Mouse (Mus musculus) adrenal gland, postnatal 4 days (tissue): ENCODE data around the gene Gm15517. TPM values are rescaled to one million over a fixed set of nuclear protein-coding genes. Genes with fewer than 3 reads are reported as not detected.
"Not testable (repeated sequence)": the region's sequence is repeated elsewhere in the genome, so short reads cannot be mapped to it uniquely, and the experiment has no call there.

Experiments
- DNase-seq, 2 experiments: peaks; one replicate each; pipeline ENCODE4 v3.0.0; 2021 to 2022; ENCODE audit warnings: low spot score in 2 of 2, mixed read lengths in 2 of 2
- long read RNA-seq, 2 experiments: library from polyadenylated mRNA; stranded (forward); transcript quantifications; one replicate each; pipeline ENCODE4 v2.0.0; 2021
- total RNA-seq, 2 experiments: library from RNA; stranded (reverse); gene quantifications; 2 replicates each; pipeline ENCODE4 v1.2.3; 2021

The Gm15517 gene
- not detected for total RNA-seq
- long read RNA-seq, experiment 1: 0 reads
- long read RNA-seq, experiment 2: 0 reads

- DNase-seq: no peak
Observed at GRCm38 (mm10) chr7:44261147-44261546, at the start of gene Gm15517. Gene Gm15517, plus strand, starts transcription at chr7:44261447.

- DNase-seq: no peak
Observed at GRCm38 (mm10) chr7:44215645-44216044, 45.6 kb upstream of the Gm15517 start, which contains the start of gene Klk1b5. Gene Klk1b5, plus strand, starts transcription at chr7:44215945.

- not testable (repeated sequence) for DNase-seq
Observed at GRCm38 (mm10) chr7:44221601-44222000, 39.6 kb upstream of the Gm15517 start.

GRCm38 (mm10) chr7:44222335-44222734 lies 38.9 kb upstream of the Gm15517 start:
- DNase-seq: not testable (repeated sequence)

- no peak for DNase-seq
Observed at GRCm38 (mm10) chr7:44225076-44225475, 36.2 kb upstream of the Gm15517 start, which contains the start of gene Klk1. Gene Klk1, plus strand, starts transcription at chr7:44225360.

GRCm38 (mm10) chr7:44235909-44236308 lies 25.3 kb upstream of the Gm15517 start, which contains the start of gene Gm36864:
Gene Gm36864, plus strand, starts transcription at chr7:44236177.
- no peak for DNase-seq

- no peak for DNase-seq
Observed at GRCm38 (mm10) chr7:44239913-44240312, 21.3 kb upstream of the Gm15517 start.

- no peak for DNase-seq
Observed at GRCm38 (mm10) chr7:44240712-44241111, 20.5 kb upstream of the Gm15517 start.

GRCm38 (mm10) chr7:44241163-44241562 lies 20.1 kb upstream of the Gm15517 start:
- DNase-seq: no peak

GRCm38 (mm10) chr7:44244080-44244479 lies 17.2 kb upstream of the Gm15517 start:
- no peak for DNase-seq

GRCm38 (mm10) chr7:44246055-44246983 lies 14.9 kb upstream of the Gm15517 start, which contains the start of the genes 1700028J19Rik and 2410002F23Rik:
Gene 1700028J19Rik, minus strand, starts transcription at chr7:44246695.
Gene 2410002F23Rik, plus strand, starts transcription at chr7:44246722.
- DNase-seq: peak; percentile 82 to 83

- DNase-seq: peak in 1 of 2 experiments; percentile 14
Observed at GRCm38 (mm10) chr7:44246984-44247470, 14.2 kb upstream of the Gm15517 start.

GRCm38 (mm10) chr7:44247971-44248370 lies 13.3 kb upstream of the Gm15517 start:
- no peak for DNase-seq

- no peak for DNase-seq
Observed at GRCm38 (mm10) chr7:44249248-44249647, 12.0 kb upstream of the Gm15517 start.

- peak; percentile 23 to 39 for DNase-seq
Observed at GRCm38 (mm10) chr7:44250732-44251275, 10.4 kb upstream of the Gm15517 start.

- no peak for DNase-seq
Observed at GRCm38 (mm10) chr7:44253023-44253616, 8.1 kb upstream of the Gm15517 start.

- DNase-seq: no peak
Observed at GRCm38 (mm10) chr7:44254930-44255329, 6.3 kb upstream of the Gm15517 start.

- DNase-seq: no peak
Observed at GRCm38 (mm10) chr7:44257278-44257677, 4.0 kb upstream of the Gm15517 start, which contains the start of gene Acp4. Gene Acp4, minus strand, starts transcription at chr7:44257378.

GRCm38 (mm10) chr7:44260410-44260809 lies 837 bp upstream of the Gm15517 start:
- DNase-seq: no peak

- DNase-seq: peak; percentile 77 to 92
Observed at GRCm38 (mm10) chr7:44262791-44263643, 1.8 kb downstream of the Gm15517 start.
